Mouse (Mus musculus) B cell, adult 67 days (primary cell): Measurements from ENCODE around the gene Serpinb9f. TPM values are rescaled to one million over a fixed set of nuclear protein-coding genes. Genes with fewer than 3 reads are reported as not detected.

Experiments used
- total RNA-seq, 2 experiments: library from RNA; stranded (reverse); gene quantifications; 4 replicates each; pipeline ENCODE4 v1.2.4; 2023

Gene Serpinb9f
- total RNA-seq, result not detected

GRCm38 (mm10) chr13:33323777-33324176 lies at the start of gene Serpinb9f:
Gene Serpinb9f, plus strand, starts transcription at chr13:33324077.

Other genes with a start within 250 kb of the Serpinb9f start
- not detected for gene Serpinb1b, start 245.5 kb upstream of the Serpinb9f start, total RNA-seq
- not detected for gene Serpinb9c, start 164.3 kb upstream of the Serpinb9f start, total RNA-seq
- not detected for gene Serpinb9d, start 131.1 kb upstream of the Serpinb9f start, total RNA-seq
- not detected for gene Serpinb9e, start 74.5 kb upstream of the Serpinb9f start, total RNA-seq
- not detected for gene Gm11397, start 71.7 kb downstream of the Serpinb9f start, total RNA-seq
- not detected for gene Serpinb9g, start 160.7 kb downstream of the Serpinb9f start, total RNA-seq